ENCODE assay signal across 23 mouse cellular contexts in genomic region chr10:3729666-3730065, GRCm38 (mm10). TPM values are rescaled to one million over a fixed set of nuclear protein-coding genes. Genes with fewer than 3 reads are reported as not detected.
A peak's percentile ranks its signal among the peaks of the same experiment; 100 is the strongest.
DNase-seq lines count a peak whose midpoint lies in the region; ATAC-seq and TF ChIP-seq lines count a peak whose summit lies in the region.
"Had no signal": no experiment of that assay in that cellular context is flagged by ENCODE, and none has a peak within 500 bp of the region (broad histone marks: within the 10 kb centered on the region; RNA-seq: fewer than 3 reads in every experiment).

No protein-coding gene starts in this region.

- WGBS in hindbrain, embryonic 10.5 days = 55% methylated on average over 3 of the region's 3 CpGs
- WGBS in hindbrain, embryonic 14.5 days = 63% methylated on average over 3 of the region's 3 CpGs
- 47% methylated on average over 3 of the region's 3 CpGs for WGBS in embryonic facial prominence, embryonic 11.5 days
- WGBS in kidney, embryonic 15.5 days = 56% methylated on average over 3 of the region's 3 CpGs

- H3K27me3 ChIP-seq in hindbrain, embryonic 10.5 days (ENCODE audit: insufficient read depth, poor library complexity, severe bottlenecking) = no peaks in the 10 kb centered on the region
- H3K27me3 ChIP-seq in hindbrain, embryonic 14.5 days (ENCODE audit: control insufficient read depth, insufficient read depth, low read length) = no peaks in the 10 kb centered on the region
- H3K27me3 ChIP-seq in ES-Bruce4 (ENCODE audit: control insufficient read depth, insufficient read depth, low read length, poor library complexity, severe bottlenecking) = no peaks in the 10 kb centered on the region
- no peaks in the 10 kb centered on the region for H3K27me3 ChIP-seq in embryonic facial prominence, embryonic 11.5 days (ENCODE audit: control insufficient read depth, insufficient read depth, low read length)
- no peaks in the 10 kb centered on the region for H3K27me3 ChIP-seq in kidney, embryonic 15.5 days
- H3K27me3 ChIP-seq: embryonic facial prominence, embryonic 13.5 days; forebrain, embryonic 12.5 days; heart, embryonic 15.5 days; hindbrain, embryonic 15.5 days had no signal

- no peak overlapping the region for H3K9ac ChIP-seq in hindbrain, embryonic 14.5 days
- H3K9ac ChIP-seq in ES-Bruce4 (ENCODE audit: low read depth, poor library complexity, severe bottlenecking) = no peak overlapping the region
- H3K9ac ChIP-seq in embryonic facial prominence, embryonic 11.5 days (replicated peaks; ENCODE audit: low read length) = no peak overlapping the region
- no peak overlapping the region for H3K9ac ChIP-seq in kidney, embryonic 15.5 days
- H3K9ac ChIP-seq: embryonic facial prominence, embryonic 13.5 days; forebrain, embryonic 12.5 days; heart, embryonic 15.5 days; hindbrain, embryonic 15.5 days had no signal

- TF ChIP-seq CTCF in ES-Bruce4 (IDR thresholded peaks at IDR 0.05; ENCODE audit: low read depth, low read length) = no peak

- 0 out of 2 replicates have a peak overlapping the region, but pooled peaks have one; percentile 29 for H3K27ac ChIP-seq in hindbrain, embryonic 10.5 days
- no peak overlapping the region for H3K27ac ChIP-seq in hindbrain, embryonic 14.5 days
- peak overlapping the region; percentile 41; the same call in 1 of the 2 replicates for H3K27ac ChIP-seq in ES-Bruce4 (ENCODE audit: insufficient read depth, low read length)
- H3K27ac ChIP-seq in embryonic facial prominence, embryonic 11.5 days (replicated peaks; ENCODE audit: low read depth, low read length) = peak overlapping the region; percentile 28; the same call in 1 of the 2 replicates
- peak overlapping the region; percentile 54; the same call in 1 of the 2 replicates for H3K27ac ChIP-seq in kidney, embryonic 15.5 days
- H3K27ac ChIP-seq: embryonic facial prominence, embryonic 13.5 days; forebrain, embryonic 12.5 days; heart, adult 2 months; heart, embryonic 15.5 days; hindbrain, embryonic 15.5 days had no signal

- no peak overlapping the region for H3K4me2 ChIP-seq in hindbrain, embryonic 14.5 days (replicated peaks)
- H3K4me2 ChIP-seq in embryonic facial prominence, embryonic 11.5 days (ENCODE audit: low read depth, low read length) = no peak overlapping the region
- H3K4me2 ChIP-seq in kidney, embryonic 15.5 days = no peak overlapping the region
- H3K4me2 ChIP-seq: embryonic facial prominence, embryonic 13.5 days; forebrain, embryonic 12.5 days; heart, embryonic 11.5 days; heart, embryonic 15.5 days; hindbrain, embryonic 15.5 days had no signal

- no peak for TF ChIP-seq POLR2A in ES-Bruce4 (IDR thresholded peaks at IDR 0.05; ENCODE audit: insufficient read depth, low read length)

- DNase-seq in hindbrain, embryonic 10.5 days (ENCODE audit: low spot score) = no peak
- DNase-seq in hindbrain, embryonic 14.5 days (ENCODE audit: low spot score) = no peak
- DNase-seq in embryonic facial prominence, embryonic 11.5 days (ENCODE audit: low spot score) = no peak
- no peak for DNase-seq in heart, adult 18-20 months
- DNase-seq in retina, embryonic 14.5 days (ENCODE audit: low spot score) = no peak
- no peak for DNase-seq in right cerebral cortex, adult 2 months (ENCODE audit: low spot score in 2 of 2)
- DNase-seq: adrenal gland, adult 8-10 months; B cell, adult 2 months; cerebellum, adult 11-12 months; cerebellum, postnatal 10 days; gastrocnemius, postnatal 10 days; heart, adult 2 months; heart, postnatal 14 days had no signal

- H3K36me3 ChIP-seq in hindbrain, embryonic 10.5 days = no peaks in the 10 kb centered on the region
- no peaks in the 10 kb centered on the region for H3K36me3 ChIP-seq in hindbrain, embryonic 14.5 days (replicated peaks; ENCODE audit: control insufficient read depth, insufficient read depth)
- H3K36me3 ChIP-seq in ES-Bruce4 (ENCODE audit: control insufficient read depth, insufficient read depth, low read length, poor library complexity, severe bottlenecking) = no peaks in the 10 kb centered on the region
- H3K36me3 ChIP-seq in embryonic facial prominence, embryonic 11.5 days (replicated peaks; ENCODE audit: control insufficient read depth, insufficient read depth, low read depth, low read length) = no peaks in the 10 kb centered on the region
- H3K36me3 ChIP-seq in kidney, embryonic 15.5 days = no peaks in the 10 kb centered on the region
- H3K36me3 ChIP-seq: embryonic facial prominence, embryonic 13.5 days; forebrain, embryonic 12.5 days; heart, embryonic 15.5 days; hindbrain, embryonic 15.5 days had no signal

- ATAC-seq in hindbrain, embryonic 14.5 days (ENCODE audit: low FRiP score) = no peak
- ATAC-seq in embryonic facial prominence, embryonic 11.5 days (replicated peaks; ENCODE audit: insufficient number of reproducible peaks, low FRiP score, low TSS enrichment, low read depth) = no peak
- peak; percentile 46; the same call in 1 of the 2 replicates for ATAC-seq in kidney, embryonic 15.5 days (replicated peaks; ENCODE audit: low FRiP score)
- ATAC-seq: CD4-positive, CD25-positive, alpha-beta regulatory T cell, adult 4 months; forebrain, embryonic 16.5 days had no signal

- 0 out of 2 replicates have a peak, but pooled peaks have one; percentile 53 for TF ChIP-seq EP300 in ES-Bruce4 (IDR thresholded peaks at IDR 0.05; ENCODE audit: insufficient read depth, low read depth, low read length)

- H3K9me3 ChIP-seq in hindbrain, embryonic 10.5 days = no peaks in the 10 kb centered on the region
- H3K9me3 ChIP-seq in hindbrain, embryonic 14.5 days (ENCODE audit: control insufficient read depth, low read length) = no peaks in the 10 kb centered on the region
- H3K9me3 ChIP-seq in ES-Bruce4 (replicated peaks; ENCODE audit: control insufficient read depth, insufficient read depth, low read length, poor library complexity, severe bottlenecking) = no peaks in the 10 kb centered on the region
- no peaks in the 10 kb centered on the region for H3K9me3 ChIP-seq in embryonic facial prominence, embryonic 11.5 days (replicated peaks; ENCODE audit: control insufficient read depth, low read length)
- no peaks in the 10 kb centered on the region for H3K9me3 ChIP-seq in kidney, embryonic 15.5 days (replicated peaks)
- H3K9me3 ChIP-seq: embryonic facial prominence, embryonic 13.5 days; forebrain, embryonic 12.5 days; heart, embryonic 15.5 days; hindbrain, embryonic 15.5 days had no signal

- H3K4me1 ChIP-seq in hindbrain, embryonic 10.5 days (replicated peaks) = 0 out of 2 replicates have a peak, but pooled peaks cover 4% of the 10 kb centered on the region
- no peaks in the 10 kb centered on the region for H3K4me1 ChIP-seq in hindbrain, embryonic 14.5 days (replicated peaks; ENCODE audit: control insufficient read depth, insufficient read depth, low read length)
- H3K4me1 ChIP-seq in ES-Bruce4 (ENCODE audit: control insufficient read depth, insufficient read depth, low read length) = peaks cover 6% of the 10 kb centered on the region
- H3K4me1 ChIP-seq in embryonic facial prominence, embryonic 11.5 days (ENCODE audit: control insufficient read depth, insufficient read depth, low read length) = no peaks in the 10 kb centered on the region
- peaks cover 8% of the 10 kb centered on the region for H3K4me1 ChIP-seq in kidney, embryonic 15.5 days
- H3K4me1 ChIP-seq: forebrain, embryonic 12.5 days; heart, embryonic 15.5 days; hindbrain, embryonic 15.5 days had no signal

- no peak overlapping the region for H3K4me3 ChIP-seq in hindbrain, embryonic 10.5 days
- no peak overlapping the region for H3K4me3 ChIP-seq in hindbrain, embryonic 14.5 days (replicated peaks; ENCODE audit: low read length)
- H3K4me3 ChIP-seq in ES-Bruce4 (ENCODE audit: low read depth, low read length) = no peak overlapping the region
- no peak overlapping the region for H3K4me3 ChIP-seq in embryonic facial prominence, embryonic 11.5 days (ENCODE audit: low read depth, low read length)
- H3K4me3 ChIP-seq in kidney, embryonic 15.5 days (replicated peaks) = no peak overlapping the region
- H3K4me3 ChIP-seq: embryonic facial prominence, embryonic 13.5 days; forebrain, embryonic 12.5 days; heart, adult 2 months; heart, embryonic 15.5 days; hindbrain, embryonic 15.5 days had no signal

RNA-seq across cellular contexts. Expression of gene Plekhg1, which starts 10.5 kb away (rescaled TPM):
- 10.9 and 12.5 TPM in 2 replicates for polyA plus RNA-seq in hindbrain, embryonic 10.5 days (2016; fragmentation: Nextera tagmentation; extraction: Ambion mirVana)
- polyA plus RNA-seq in hindbrain, embryonic 14.5 days (2014; fragmentation: Nextera tagmentation; extraction: Ambion mirVana) = 9.1 and 10.3 TPM in 2 replicates
- polyA plus RNA-seq in ES-Bruce4 (2011; ENCODE audit: insufficient read depth, insufficient read length, low read depth, missing spikeins) = 18.9 and 22.1 TPM in 2 replicates
- polyA plus RNA-seq in embryonic facial prominence, embryonic 11.5 days (2014; fragmentation: Nextera tagmentation; extraction: Ambion mirVana) = 16.2 and 19.9 TPM in 2 replicates
- 13.5 and 16.6 TPM in 2 replicates for polyA plus RNA-seq in kidney, embryonic 15.5 days (2015; fragmentation: Nextera tagmentation; extraction: Ambion mirVana)
- total RNA-seq in heart, adult 18-20 months (2021) = 10 to 100 TPM in 1 of 2 experiments, 1 to 10 TPM in 1; 9.3 to 10.3 TPM
- total RNA-seq: MEL had no signal
